Mouse (Mus musculus): ENCODE measurements around the gene Galnt9. TPM values are rescaled to one million over a fixed set of nuclear protein-coding genes. Genes with fewer than 3 reads are reported as not detected.

Galnt9 gene
- 1.1 and 2.0 TPM in 2 replicates for polyA plus RNA-seq (2012; rRNA removed; ENCODE audit: low replicate concordance)

GRCm38 (mm10) chr5:110543951-110544690, at the start of gene Galnt9:
Gene Galnt9, plus strand, starts transcription at chr5:110544355.

GRCm38 (mm10) chr5:110652719-110653648, 108.8 kb downstream of the Galnt9 start, which contains the start of the genes Noc4l and Ddx51:
Gene Noc4l, minus strand, starts transcription at chr5:110653417.
Gene Ddx51, plus strand, starts transcription at chr5:110653451.

Other genes with a start within 250 kb of the Galnt9 start
- gene P2rx2, start 201.1 kb upstream of the Galnt9 start, polyA plus RNA-seq (2012; rRNA removed; ENCODE audit: low replicate concordance) = 0.67 and 1.4 TPM in 2 replicates
- gene Lrcol1, start 199.6 kb upstream of the Galnt9 start, polyA plus RNA-seq (2012; rRNA removed; ENCODE audit: low replicate concordance) = not detected in 2 replicates
- gene Fbrsl1, start 95.9 kb upstream of the Galnt9 start, polyA plus RNA-seq (2012; rRNA removed; ENCODE audit: low replicate concordance) = 42.1 and 183 TPM in 2 replicates
- 50.4 and 60.0 TPM in 2 replicates for gene Noc4l, start 109.1 kb downstream of the Galnt9 start, polyA plus RNA-seq (2012; rRNA removed; ENCODE audit: low replicate concordance)
- 16.7 and 17.8 TPM in 2 replicates for gene Ddx51, start 109.1 kb downstream of the Galnt9 start, polyA plus RNA-seq (2012; rRNA removed; ENCODE audit: low replicate concordance)
- gene Ep400, start 226.4 kb downstream of the Galnt9 start, polyA plus RNA-seq (2012; rRNA removed; ENCODE audit: low replicate concordance) = 34.6 and 92.3 TPM in 2 replicates
- gene Pus1, start 236.3 kb downstream of the Galnt9 start, polyA plus RNA-seq (2012; rRNA removed; ENCODE audit: low replicate concordance) = 21.7 and 22.3 TPM in 2 replicates